Mouse (Mus musculus): ENCODE measurements around the gene Per2. TPM values are rescaled to one million over a fixed set of nuclear protein-coding genes. Genes with fewer than 3 reads are reported as not detected.
A peak's percentile ranks its signal among the peaks of the same experiment; 100 is the strongest.

Gene Per2
- total and polyA plus RNA-seq, 3 experiments: 2.7 to 5.8 (median 4.7) TPM

- Histone ChIP-seq H3K79me2 (replicated peaks; ENCODE audit: control insufficient read depth, extremely low read depth, insufficient read depth, poor library complexity, severe bottlenecking) (no peaks in the 10 kb centered on the region), H3K36me3 (replicated peaks in 1 of 2; ENCODE audit: control insufficient read depth in 1 of 2, insufficient read depth in 1 of 2, low read length in 1 of 2) (peaks cover 5 to 29% of the 10 kb centered on the region in 2 experiments), H3K4me3 (replicated peaks in 1 of 3; ENCODE audit: low read depth in 2 of 3, low read length in 2 of 3, poor library complexity in 1 of 3) (no peak overlapping the region), H3K9me3 (replicated peaks; ENCODE audit: low read length) (no peaks in the 10 kb centered on the region), H3K9ac (ENCODE audit: insufficient read depth, low read depth) (no peak overlapping the region), H3K4me1 (ENCODE audit: control insufficient read depth in 1 of 2, insufficient read depth in 2 of 2) (peaks cover 0 to 5% of the 10 kb centered on the region in 2 experiments; a peak in 2 of 4 replicates), H3K4me2 (ENCODE audit: insufficient read depth, low read depth, poor library complexity, severe bottlenecking) (no peak overlapping the region), H3K27ac (ENCODE audit: insufficient read depth, low read depth) (no peak overlapping the region), H3K27me3 (replicated peaks) (no peaks in the 10 kb centered on the region)
- DNase-seq (ENCODE audit: extremely low read depth): no peak
- TF ChIP-seq POLR2AphosphoS2 (IDR thresholded peaks at IDR 0.05; ENCODE audit: low read depth, low read length) (peak; percentile 27; the same call in 1 of the 2 replicates), RCOR1 (conservative IDR thresholded peaks at IDR 0.05; ENCODE audit: low read depth, low read length) (no peak)
- dilution Hi-C loops (cut with MboI; ENCODE audit: extremely low pct_ligation_motif_present, extremely low pct_unique_long_range_greater_than_20kb, low sequenced_read_pairs) (no loop called here), in situ Hi-C loops (cut with MboI; ENCODE audit: low pct_ligation_motif_present, low pct_unique_long_range_greater_than_20kb, low sequenced_read_pairs) (no loop called here)
Measured at GRCm38 (mm10) chr1:91465244-91465643, 6.1 kb upstream of the Per2 start.

GRCm38 (mm10) chr1:91464436-91464835 is 5.3 kb upstream of the Per2 start:
- Histone ChIP-seq H3K4me3 (replicated peaks in 1 of 3; ENCODE audit: low read depth in 2 of 3, low read length in 2 of 3, poor library complexity in 1 of 3) (no peak overlapping the region), H3K9me3 (replicated peaks; ENCODE audit: low read length) (no peaks in the 10 kb centered on the region), H3K4me2 (ENCODE audit: insufficient read depth, low read depth, poor library complexity, severe bottlenecking) (no peak overlapping the region), H3K79me2 (replicated peaks; ENCODE audit: control insufficient read depth, extremely low read depth, insufficient read depth, poor library complexity, severe bottlenecking) (no peaks in the 10 kb centered on the region), H3K36me3 (replicated peaks in 1 of 2; ENCODE audit: control insufficient read depth in 1 of 2, insufficient read depth in 1 of 2, low read length in 1 of 2) (peaks cover 0 to 26% of the 10 kb centered on the region in 2 experiments), H3K27ac (ENCODE audit: insufficient read depth, low read depth) (no peak overlapping the region), H3K9ac (ENCODE audit: insufficient read depth, low read depth) (no peak overlapping the region), H3K27me3 (replicated peaks) (no peaks in the 10 kb centered on the region), H3K4me1 (ENCODE audit: control insufficient read depth in 1 of 2, insufficient read depth in 2 of 2) (peaks cover 0 to 12% of the 10 kb centered on the region in 2 experiments; a peak in 2 of 4 replicates)
- no peak for DNase-seq (ENCODE audit: extremely low read depth)
- TF ChIP-seq CTCF (conservative IDR thresholded peaks at IDR 0.05 in 1 of 2, IDR thresholded peaks at IDR 0.05 in 1 of 2; ENCODE audit: low read depth in 2 of 2, low read length in 2 of 2) (no peak), CHD1 (IDR thresholded peaks at IDR 0.05; ENCODE audit: low read depth, low read length) (no peak), BHLHE40 (IDR thresholded peaks at IDR 0.05; ENCODE audit: low read depth, low read length) (no peak), HCFC1 (IDR thresholded peaks at IDR 0.05; ENCODE audit: low read depth, low read length) (no peak), SIN3A (IDR thresholded peaks at IDR 0.05; ENCODE audit: low read length) (no peak), NRF1 (IDR thresholded peaks at IDR 0.05; ENCODE audit: low read depth, low read length) (no peak), MEF2A (IDR thresholded peaks at IDR 0.05; ENCODE audit: borderline replicate concordance, low read depth, low read length) (no peak), EP300 (IDR thresholded peaks at IDR 0.05; ENCODE audit: low read length) (no peak), USF2 (conservative IDR thresholded peaks at IDR 0.05; ENCODE audit: low read depth, low read length) (no peak), ZNF384 (IDR thresholded peaks at IDR 0.05; ENCODE audit: low read depth, low read length) (no peak), PAX5 (IDR thresholded peaks at IDR 0.05; ENCODE audit: low read length) (no peak), RAD21 (IDR thresholded peaks at IDR 0.05; ENCODE audit: low read depth, low read length) (no peak), JUN (IDR thresholded peaks at IDR 0.05; ENCODE audit: insufficient read depth, low read depth, low read length) (no peak), POLR2AphosphoS2 (IDR thresholded peaks at IDR 0.05; ENCODE audit: low read depth, low read length) (no peak), USF1 (IDR thresholded peaks at IDR 0.05; ENCODE audit: low read depth, low read length) (no peak), SMC3 (IDR thresholded peaks at IDR 0.05; ENCODE audit: low read depth, low read length) (no peak), ZKSCAN1 (IDR thresholded peaks at IDR 0.05; ENCODE audit: borderline replicate concordance, low read depth, low read length) (no peak), ZC3H11A (IDR thresholded peaks at IDR 0.05; ENCODE audit: low read depth, low read length) (no peak)
- in situ Hi-C loops (cut with MboI; ENCODE audit: low pct_ligation_motif_present, low pct_unique_long_range_greater_than_20kb, low sequenced_read_pairs) (no loop called here), dilution Hi-C loops (cut with MboI; ENCODE audit: extremely low pct_ligation_motif_present, extremely low pct_unique_long_range_greater_than_20kb, low sequenced_read_pairs) (no loop called here)
